Mouse (Mus musculus) liver, embryonic 14.5 days (tissue): ENCODE results near the gene Dlg2.

ENCODE experiments used
- CTCF ChIP-seq: IDR thresholded peaks from 2 replicates; pipeline ENCODE4 v1.5.1; 2016; ENCODE audit warnings: antibody characterized with exemption, low read depth, control low read depth
- EP300 ChIP-seq: IDR thresholded peaks from 2 replicates; pipeline ENCODE4 v1.6.1; 2016; ENCODE audit warnings: antibody characterized with exemption, low read depth

DNA sequence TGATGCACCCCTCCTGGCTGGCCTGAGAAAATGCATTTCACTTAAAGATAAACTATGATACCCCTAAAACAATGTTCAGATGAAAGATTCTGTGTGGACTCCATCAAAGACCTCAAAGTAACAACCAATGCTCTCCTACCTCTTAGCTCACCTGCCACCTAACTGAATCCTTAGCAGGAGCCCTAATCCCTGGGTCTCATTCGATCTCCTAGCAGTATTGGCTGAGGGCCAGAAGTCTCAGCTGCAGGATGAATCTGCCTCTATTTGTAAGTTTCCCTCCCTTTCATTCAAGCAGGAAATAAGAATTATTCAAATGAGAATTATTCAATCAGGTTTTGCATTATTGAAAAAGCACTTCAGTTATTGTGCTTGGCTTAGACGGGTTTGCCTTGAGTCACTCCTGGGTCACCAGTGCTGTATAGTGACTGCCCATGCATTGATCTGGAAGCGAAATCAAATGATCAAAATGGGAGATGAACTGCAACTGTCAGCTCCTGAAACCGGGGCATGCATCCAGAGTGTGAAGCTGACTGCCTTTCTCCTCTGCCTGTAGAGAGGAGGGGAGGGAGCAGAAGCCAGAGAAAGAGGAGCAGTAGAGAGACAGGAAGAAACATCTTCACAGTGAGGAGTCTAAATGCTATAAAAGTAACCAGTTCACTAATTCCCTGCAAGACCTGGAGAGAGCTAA lies 1924.7 kb downstream of the Dlg2 start:
- TF ChIP-seq CTCF = no peak
- no peak for TF ChIP-seq EP300
